Mouse (Mus musculus) liver, embryonic 14.5 days (tissue): Measurements from ENCODE around the gene Olfr705.

Experiments
- CTCF ChIP-seq: IDR thresholded peaks from 2 replicates; pipeline ENCODE4 v1.5.1; 2016; ENCODE audit warnings: antibody characterized with exemption, low read depth, control low read depth
- EP300 ChIP-seq: IDR thresholded peaks from 2 replicates; pipeline ENCODE4 v1.6.1; 2016; ENCODE audit warnings: antibody characterized with exemption, low read depth

DNA sequence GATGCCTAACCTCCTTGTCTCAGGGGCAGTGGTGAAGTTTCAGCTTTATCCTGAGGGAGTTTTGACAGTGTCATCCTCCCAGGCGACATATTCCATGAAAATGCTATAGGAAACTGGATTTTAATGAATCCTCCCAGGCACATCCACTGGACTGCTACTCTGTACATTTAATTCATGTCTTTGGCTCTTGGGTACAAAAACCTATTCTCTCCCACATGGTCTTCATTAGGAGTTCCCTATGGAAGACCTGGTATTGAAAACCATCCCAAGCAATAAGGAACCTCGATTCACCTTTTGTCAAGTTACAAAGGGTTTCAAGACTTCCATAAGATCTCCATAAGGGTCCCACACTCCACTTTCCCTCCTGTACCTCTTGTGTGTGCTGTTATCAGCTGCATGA lies 11.4 kb upstream of the Olfr705 start, which contains the start of gene Olfr706:
- TF ChIP-seq CTCF, result no peak
- TF ChIP-seq EP300, result no peak
